In genomic region chr17:78737096-78737495, GRCm38 (mm10) we compare ENCODE assay signal across 8 mouse cellular contexts. TPM values are rescaled to one million over a fixed set of nuclear protein-coding genes. Genes with fewer than 3 reads are reported as not detected.
A peak's percentile ranks its signal among the peaks of the same experiment; 100 is the strongest.
DNase-seq lines count a peak whose midpoint lies in the region; ATAC-seq lines count a peak whose summit lies in the region.

Gene Strn, minus strand, starts transcription at chr17:78737196.

- H3K9ac ChIP-seq in limb, embryonic 15.5 days, result peak within 1 kb of the TSS; percentile 98
- peak within 1 kb of the TSS; percentile 96 for H3K9ac ChIP-seq in stomach, embryonic 15.5 days

- WGBS in embryonic facial prominence, embryonic 10.5 days, result 35% methylated on average over 4 of the region's 4 CpGs
- WGBS in limb, embryonic 15.5 days, result 27% methylated on average over 4 of the region's 4 CpGs
- 39% methylated on average over 4 of the region's 4 CpGs for WGBS in stomach, embryonic 15.5 days

- H3K4me3 ChIP-seq in embryonic facial prominence, embryonic 10.5 days, result peak within 1 kb of the TSS; percentile 84
- H3K4me3 ChIP-seq in limb, embryonic 15.5 days, result peak within 1 kb of the TSS; percentile 98
- peak within 1 kb of the TSS; percentile 98 for H3K4me3 ChIP-seq in stomach, embryonic 15.5 days (replicated peaks)

- peaks cover 24% of the 10 kb centered on the region for H3K4me1 ChIP-seq in embryonic facial prominence, embryonic 10.5 days
- H3K4me1 ChIP-seq in limb, embryonic 15.5 days, result peaks cover 18% of the 10 kb centered on the region
- no peaks in the 10 kb centered on the region for H3K4me1 ChIP-seq in stomach, embryonic 15.5 days

- no peaks in the 10 kb centered on the region for H3K36me3 ChIP-seq in embryonic facial prominence, embryonic 10.5 days (replicated peaks)
- no peaks in the 10 kb centered on the region for H3K36me3 ChIP-seq in limb, embryonic 15.5 days
- no peaks in the 10 kb centered on the region for H3K36me3 ChIP-seq in stomach, embryonic 15.5 days

- peak within 1 kb of the TSS; percentile 96 for H3K27ac ChIP-seq in embryonic facial prominence, embryonic 10.5 days (replicated peaks)
- H3K27ac ChIP-seq in limb, embryonic 15.5 days, result peak within 1 kb of the TSS; percentile 94
- peak within 1 kb of the TSS; percentile 93 for H3K27ac ChIP-seq in stomach, embryonic 15.5 days

- no peak for DNase-seq in left cerebral cortex, adult 18-20 months (ENCODE audit: low spot score in 2 of 2)
- DNase-seq in left cerebral cortex, adult 11 months (ENCODE audit: low spot score), result no peak
- no peak for DNase-seq in embryonic facial prominence, embryonic 10.5 days (ENCODE audit: low spot score)
- no peak for DNase-seq in heart, postnatal 25 days (ENCODE audit: low spot score)
- no peak for DNase-seq in urinary bladder, postnatal 10 days (ENCODE audit: low spot score)
- no peak for DNase-seq in frontal cortex, postnatal 25 days (ENCODE audit: low spot score in 2 of 2)

- no peak for ATAC-seq in limb, embryonic 15.5 days (ENCODE audit: insufficient number of reproducible peaks, low FRiP score, low TSS enrichment, low read depth)
- ATAC-seq in stomach, embryonic 15.5 days (ENCODE audit: insufficient read depth, low FRiP score, low read depth), result no peak

- peak within 1 kb of the TSS; percentile 74 for H3K4me2 ChIP-seq in limb, embryonic 15.5 days
- H3K4me2 ChIP-seq in stomach, embryonic 15.5 days, result peak within 1 kb of the TSS; percentile 75

- intact Hi-C loops in heart, postnatal 25 days (cut with DNase I), result loop anchor here (5.0 kb wide), 1 partner anchor 100 kb away; the partner anchor contains the start of genes Gpatch11 and Heatr5b

- no peaks in the 10 kb centered on the region for H3K27me3 ChIP-seq in embryonic facial prominence, embryonic 10.5 days (replicated peaks; ENCODE audit: low read depth, poor library complexity, severe bottlenecking)
- no peaks in the 10 kb centered on the region for H3K27me3 ChIP-seq in limb, embryonic 15.5 days
- no peaks in the 10 kb centered on the region for H3K27me3 ChIP-seq in stomach, embryonic 15.5 days (replicated peaks)

- H3K9me3 ChIP-seq in embryonic facial prominence, embryonic 10.5 days, result no peaks in the 10 kb centered on the region
- no peaks in the 10 kb centered on the region for H3K9me3 ChIP-seq in limb, embryonic 15.5 days
- no peaks in the 10 kb centered on the region for H3K9me3 ChIP-seq in stomach, embryonic 15.5 days

RNA-seq across cellular contexts. Expression of gene Strn, which starts in this region (rescaled TPM):
- 10 to 100 TPM; 58.8 to 68.7 TPM for total RNA-seq in left cerebral cortex, adult 18-20 months (2021)
- polyA plus RNA-seq in embryonic facial prominence, embryonic 10.5 days (2016; fragmentation: Nextera tagmentation; extraction: Ambion mirVana), result 6.6 and 7.1 TPM in 2 replicates
- total RNA-seq in heart, postnatal 25 days (2021), result 10 to 100 TPM; 23.8 to 25.2 TPM
- polyA plus RNA-seq in limb, embryonic 15.5 days (2015; fragmentation: Nextera tagmentation; extraction: Ambion mirVana), result 5.0 and 5.4 TPM in 2 replicates
- 4.9 and 5.7 TPM in 2 replicates for polyA plus RNA-seq in stomach, embryonic 15.5 days (2015; fragmentation: Nextera tagmentation; extraction: Ambion mirVana)
